Mouse (Mus musculus): ENCODE measurements around the gene Scgn. TPM values are rescaled to one million over a fixed set of nuclear protein-coding genes. Genes with fewer than 3 reads are reported as not detected.

Gene Scgn
- polyA plus RNA-seq, 1 experiment: 5.5 TPM

- 53% methylated on average over 2 of the region's 2 CpGs for WGBS
These were observed 48.2 kb downstream of the Scgn start for GRCm38 (mm10) chr13:23942861-23943260.

GRCm38 (mm10) chr13:23940291-23940690, 50.7 kb downstream of the Scgn start:
- DNase-seq (ENCODE audit: low read depth, low spot score): no peak
- 59% methylated on average over 6 of the region's 6 CpGs for WGBS

More at GRCm38 (mm10) chr13:23942861-23943260, 48.2 kb downstream of the Scgn start:
- DNase-seq (ENCODE audit: low read depth, low spot score): no peak

GRCm38 (mm10) chr13:23938699-23939098, 52.3 kb downstream of the Scgn start:
- WGBS: 79% methylated on average over 1 of the region's 1 CpGs
- DNase-seq (ENCODE audit: low read depth, low spot score): no peak

DNA sequence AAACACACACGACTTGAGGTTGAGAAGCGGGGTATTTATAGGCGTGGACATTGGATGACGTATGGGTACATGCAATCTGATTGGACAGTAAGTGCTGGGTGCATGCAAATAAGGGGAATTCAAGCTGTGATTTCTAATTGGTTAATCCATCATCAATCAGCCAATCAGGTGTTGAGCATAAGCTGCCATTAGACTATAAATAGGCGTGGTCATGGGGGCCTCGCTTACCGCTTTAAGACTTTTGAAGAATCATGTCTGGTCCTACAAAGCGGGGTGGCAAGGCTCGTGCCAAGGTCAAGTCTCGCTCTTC, 56.8 kb downstream of the Scgn start, which contains the start of gene Hist1h2aa:
Hist1h2aa (plus strand) TSS at position 252 of the 310 bp plus-strand sequence.
- WGBS: 93% methylated on average over 10 of the region's 10 CpGs
- no peak for DNase-seq (ENCODE audit: low read depth, low spot score)

GRCm38 (mm10) chr13:23933421-23934210, 57.4 kb downstream of the Scgn start, which contains the start of gene Hist1h2ba:
Hist1h2ba (minus strand) TSS chr13:23934156.
- DNase-seq (ENCODE audit: low read depth, low spot score): no peak
- 96% methylated on average over 39 of the region's 39 CpGs for WGBS

DNA sequence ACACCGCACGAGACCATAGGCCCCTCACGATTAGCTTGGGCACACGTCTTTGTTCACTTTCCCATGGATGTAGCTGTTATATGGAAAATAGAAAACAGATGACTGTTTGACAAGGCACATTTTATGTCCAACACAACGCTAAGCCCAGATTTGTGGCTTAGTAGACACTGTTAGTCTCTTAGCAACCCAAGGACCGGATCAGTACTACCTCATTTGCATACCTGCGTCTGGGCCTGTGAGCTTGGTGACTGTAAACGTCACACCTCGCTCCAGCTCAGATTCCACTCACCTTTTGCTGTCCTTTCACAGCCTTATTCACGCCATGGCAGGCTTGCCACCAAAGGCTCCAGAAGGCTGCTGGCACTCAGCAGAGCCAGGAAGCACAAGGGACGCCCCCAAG, 60.1 kb downstream of the Scgn start:
- 72% methylated on average over 11 of the region's 11 CpGs for WGBS
- no peak for DNase-seq (ENCODE audit: low read depth, low spot score)

DNA sequence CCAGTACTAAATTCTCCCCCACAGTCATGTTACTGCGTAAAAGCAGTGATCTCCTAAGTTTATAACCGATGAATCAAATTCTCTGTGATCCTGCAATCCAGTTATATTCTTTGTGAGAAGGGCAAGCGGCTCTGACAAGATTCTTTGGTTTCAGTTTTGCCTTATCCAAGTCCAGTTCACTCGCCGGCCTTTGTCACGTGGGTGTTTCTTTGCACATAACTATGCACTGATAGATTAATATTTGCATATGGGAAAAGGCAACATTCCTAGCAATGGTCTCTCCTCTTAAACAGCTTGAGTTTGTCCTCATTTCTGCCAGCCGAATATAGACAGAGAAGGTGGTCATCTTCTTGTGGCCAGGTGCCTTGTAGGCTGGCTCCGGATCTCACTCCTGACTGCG, 60.6 kb downstream of the Scgn start:
- DNase-seq (ENCODE audit: low read depth, low spot score): no peak
- WGBS: 69% methylated on average over 9 of the region's 9 CpGs

GRCm38 (mm10) chr13:23928637-23929036, 62.4 kb downstream of the Scgn start:
- no peak for DNase-seq (ENCODE audit: low read depth, low spot score)
- WGBS: 15% methylated on average over 3 of the region's 3 CpGs

DNA sequence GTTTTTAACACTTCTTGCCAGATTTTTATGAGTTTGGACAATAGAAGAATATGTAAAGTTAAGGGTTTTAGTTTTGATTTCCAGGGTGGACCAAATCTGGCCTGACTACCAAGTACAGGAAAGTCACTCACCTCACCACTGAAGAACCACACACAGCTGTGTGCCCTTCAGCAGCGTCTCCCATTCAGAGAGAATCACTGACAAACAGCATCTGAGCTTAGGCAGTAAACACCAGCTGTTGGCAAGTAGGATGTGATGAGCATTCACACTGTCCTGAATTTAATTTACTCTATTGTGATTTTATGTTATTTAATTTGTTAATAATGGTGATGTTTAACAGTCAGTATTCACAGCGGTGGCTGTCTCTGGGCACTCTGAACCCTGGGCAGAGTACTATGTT, 65.2 kb downstream of the Scgn start:
- no peak for DNase-seq (ENCODE audit: low read depth, low spot score)
- 69% methylated on average over 2 of the region's 2 CpGs for WGBS

- DNase-seq (ENCODE audit: low read depth, low spot score): no peak
- whole genome bisulfite sequencing: 14% methylated on average over 4 of the region's 4 CpGs
These were observed 73.3 kb downstream of the Scgn start for GRCm38 (mm10) chr13:23917674-23918073.

DNA sequence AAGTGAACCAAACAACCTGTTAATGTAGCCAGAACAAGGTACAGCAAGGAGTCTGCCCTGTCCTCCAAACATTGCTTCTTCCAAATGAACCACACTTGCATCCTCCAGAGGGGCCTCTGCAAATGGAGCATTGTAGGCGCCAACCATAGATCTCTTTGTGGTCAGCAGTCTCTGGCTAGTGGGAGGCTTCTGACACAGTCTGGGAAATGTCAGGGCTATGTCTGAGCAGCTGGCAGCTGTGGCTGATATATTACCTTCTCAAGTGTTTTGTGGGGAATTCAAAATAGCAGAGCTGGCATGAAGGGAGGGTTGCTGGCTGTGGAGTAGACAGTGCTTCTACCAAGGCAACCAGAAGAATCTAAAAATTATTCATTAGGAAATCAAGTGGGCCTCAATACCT, 74.9 kb downstream of the Scgn start:
- DNase-seq (ENCODE audit: low read depth, low spot score): no peak
- WGBS: 91% methylated on average over 1 of the region's 1 CpGs

DNA sequence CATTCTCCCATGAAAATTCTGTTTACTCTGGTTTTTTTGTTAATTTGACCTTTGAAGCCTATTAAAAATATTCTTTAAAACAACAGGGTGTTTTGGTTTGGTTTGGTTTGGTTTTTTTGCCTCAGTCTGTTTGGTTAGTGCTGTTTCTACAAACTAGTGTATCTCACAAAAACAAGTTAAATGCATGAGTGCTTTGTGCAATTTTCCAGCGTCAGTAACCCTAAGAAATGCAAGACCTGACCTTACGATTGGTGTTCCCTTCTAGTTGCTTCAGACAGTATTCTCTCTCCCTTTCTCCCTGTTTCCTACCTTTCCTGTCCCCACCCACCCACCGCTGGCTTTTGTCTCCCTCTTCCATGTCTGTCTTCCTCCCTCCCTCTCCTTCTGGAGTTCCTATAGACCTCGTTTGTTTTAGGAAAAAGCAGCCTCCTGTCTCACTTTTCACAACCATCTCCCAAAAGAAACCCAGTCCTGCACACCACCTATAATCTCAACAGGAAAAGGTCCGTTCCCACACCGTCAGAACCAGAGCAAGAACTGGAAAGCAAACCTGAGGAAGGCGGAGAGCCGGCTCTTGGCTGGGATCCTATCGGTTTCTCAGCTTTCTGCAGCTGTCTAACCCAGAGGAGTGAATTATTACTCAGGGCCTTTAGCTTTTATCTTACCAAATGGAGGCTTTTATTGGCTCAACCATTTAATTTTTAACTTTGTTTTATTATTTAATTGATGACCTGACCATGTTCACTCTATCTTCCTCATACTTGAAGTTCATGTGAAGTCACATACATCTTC, 76.4 kb downstream of the Scgn start, which contains the start of gene Slc17a4:
Slc17a4 (minus strand) TSS at position 634 of the 792 bp plus-strand sequence.
- 26% methylated on average over 9 of the region's 9 CpGs for WGBS
- no peak for DNase-seq (ENCODE audit: low read depth, low spot score)

- no peak for DNase-seq (ENCODE audit: low read depth, low spot score)
- 10% methylated on average over 6 of the region's 6 CpGs for WGBS
These were observed 77.2 kb downstream of the Scgn start for GRCm38 (mm10) chr13:23913791-23914306.

DNA sequence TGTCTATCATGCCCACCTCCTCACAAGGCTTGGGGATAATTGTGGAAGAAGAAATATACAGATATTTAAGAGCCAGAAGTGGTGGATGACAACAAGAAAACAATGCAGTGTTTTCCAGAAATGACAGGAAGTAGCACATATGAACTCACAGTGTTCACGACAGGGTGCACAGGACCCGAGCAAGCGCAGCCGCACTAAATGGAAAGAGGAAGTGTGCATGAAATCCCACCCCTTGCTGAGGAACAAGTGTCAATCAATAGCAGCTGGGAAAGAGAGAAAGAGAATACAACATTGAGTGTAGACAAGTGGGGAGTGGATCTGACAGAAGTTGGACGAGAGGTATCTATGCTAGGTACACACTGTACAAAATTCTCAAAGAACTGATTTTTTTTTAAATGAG, 79.7 kb downstream of the Scgn start:
- WGBS: 72% methylated on average over 5 of the region's 5 CpGs
- DNase-seq (ENCODE audit: low read depth, low spot score): no peak

DNA sequence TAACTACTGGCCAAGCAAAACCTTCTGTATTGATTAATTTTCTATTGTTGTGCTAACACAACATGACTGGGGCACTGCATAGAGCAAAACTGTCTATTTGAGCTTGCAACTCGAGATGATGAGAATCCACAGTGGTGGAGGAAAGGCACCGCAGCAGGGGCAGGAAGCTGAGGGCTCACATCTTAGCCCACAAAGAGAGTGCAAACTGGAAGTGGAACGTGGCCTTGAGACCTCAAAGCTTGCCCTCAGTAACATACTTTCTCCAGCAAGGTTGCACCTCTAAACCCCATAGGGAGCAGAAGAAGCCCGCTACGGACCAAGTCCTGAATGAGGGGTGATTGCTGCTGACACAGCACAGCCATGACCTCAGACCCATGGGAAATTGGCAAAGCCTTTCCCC, 80.9 kb downstream of the Scgn start:
- 51% methylated on average over 5 of the region's 5 CpGs for WGBS
- DNase-seq (ENCODE audit: low read depth, low spot score): no peak

DNA sequence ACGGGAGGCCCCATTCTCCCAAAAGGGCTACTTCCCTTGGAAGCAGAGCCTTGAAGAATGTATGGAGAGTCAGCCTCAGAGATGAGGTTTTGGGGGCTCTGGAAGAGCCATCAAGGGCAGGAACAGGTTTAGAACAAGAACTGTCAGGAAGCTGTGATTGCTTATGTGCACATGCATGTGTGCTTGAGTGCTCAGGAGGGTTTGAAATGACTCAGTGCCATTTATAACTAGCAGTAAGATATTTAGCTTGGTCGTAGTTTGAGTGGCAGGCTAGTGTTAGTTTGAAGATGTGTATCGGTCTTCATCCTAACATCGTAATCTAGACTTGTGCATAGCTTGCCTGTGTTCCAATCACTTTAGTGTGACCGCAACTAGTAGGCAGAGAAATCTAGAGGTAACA, 84.1 kb downstream of the Scgn start:
- WGBS: 91% methylated on average over 5 of the region's 5 CpGs
- no peak for DNase-seq (ENCODE audit: low read depth, low spot score)

Other genes starting within 250 kb of the Scgn start
- 19.7 and 24.7 TPM in 2 replicates for gene Hist1h3c, start 245.6 kb downstream of the Scgn start, polyA plus RNA-seq (2012; rRNA removed)
- 13.5 and 18.0 TPM in 2 replicates for gene Hist1h2bb, start 244.5 kb downstream of the Scgn start, polyA plus RNA-seq (2012; rRNA removed)
- gene Hist1h2ab, start 240.1 kb downstream of the Scgn start, polyA plus RNA-seq (2012; rRNA removed): 17.4 and 19.2 TPM in 2 replicates
- 22.1 and 33.6 TPM in 2 replicates for gene Hist1h3b, start 238.9 kb downstream of the Scgn start, polyA plus RNA-seq (2012; rRNA removed)
- 18.1 and 21.3 TPM in 2 replicates for gene Hist1h4b, start 234.2 kb downstream of the Scgn start, polyA plus RNA-seq (2012; rRNA removed)
- 13.1 and 21.1 TPM in 2 replicates for gene Hist1h4a, start 230.0 kb downstream of the Scgn start, polyA plus RNA-seq (2012; rRNA removed)
- gene Hist1h3a, start 228.8 kb downstream of the Scgn start, polyA plus RNA-seq (2012; rRNA removed): 16.1 and 17.5 TPM in 2 replicates
- 1.3 and 1.4 TPM in 2 replicates for gene Hist1h1a, start 227.5 kb downstream of the Scgn start, polyA plus RNA-seq (2012; rRNA removed)
- 0.71 and 4.1 TPM in 2 replicates for gene Trim38, start 221.3 kb downstream of the Scgn start, polyA plus RNA-seq (2012; rRNA removed)
- 0.07 TPM in 1 of 2 replicates, not detected in the other for gene Slc17a2, start 184.2 kb downstream of the Scgn start, polyA plus RNA-seq (2012; rRNA removed)
- gene Slc17a3, start 151.8 kb downstream of the Scgn start, polyA plus RNA-seq (2012; rRNA removed): not detected in 2 replicates
- not detected in 2 replicates for gene Slc17a1, start 123.5 kb downstream of the Scgn start, polyA plus RNA-seq (2012; rRNA removed)
- 29.5 and 45.4 TPM in 2 replicates for gene Slc17a4, start 76.2 kb downstream of the Scgn start, polyA plus RNA-seq (2012; rRNA removed)
- gene Hist1h2ba, start 57.1 kb downstream of the Scgn start, polyA plus RNA-seq (2012; rRNA removed): not detected in 2 replicates
- not detected in 2 replicates for gene Hist1h2aa, start 56.8 kb downstream of the Scgn start, polyA plus RNA-seq (2012; rRNA removed)

Data from large intestine, adult 2 months (tissue).